Mouse (Mus musculus) E14TG2a.4 (cell line): ENCODE results near the gene Mcm2.

ENCODE experiments used
- H3K27me3 ChIP-seq: 2 replicates; pipeline ENCODE4 v1.6.1; 2014; ENCODE audit warnings: low read length, control low read depth; ENCODE audit not compliant: insufficient read depth
- H3K36me3 ChIP-seq: 2 replicates; pipeline ENCODE4 v1.6.1; 2014; ENCODE audit warnings: low read length, control low read depth; ENCODE audit not compliant: insufficient read depth
- H3K4me1 ChIP-seq: replicated peaks from 2 replicates; pipeline ENCODE4 v1.6.1; 2014; ENCODE audit warnings: low read depth, low read length, control low read depth
- H3K4me3 ChIP-seq: replicated peaks from 2 replicates; pipeline ENCODE4 v1.5.1; 2014; ENCODE audit warnings: mild to moderate bottlenecking, low read length
- H3K9me3 ChIP-seq: 2 replicates; pipeline ENCODE4 v1.6.1; 2014; ENCODE audit warnings: low read length, control low read depth
- CTCF ChIP-seq: conservative IDR thresholded peaks from 2 replicates; pipeline ENCODE4 v1.5.1; 2014; ENCODE audit warnings: low read length
- NANOG ChIP-seq: IDR thresholded peaks from 2 replicates; pipeline ENCODE4 v1.6.1; 2014; ENCODE audit warnings: borderline replicate concordance, low read length, mixed read lengths
- POU5F1 ChIP-seq: IDR thresholded peaks from 2 replicates; pipeline ENCODE4 v1.6.1; 2014; ENCODE audit warnings: low read length, borderline replicate concordance

The Mcm2 gene

GRCm38 (mm10) chr6:88890832-88891231 lies 7.7 kb downstream of the Mcm2 start:
- peaks cover 92% of the 10 kb centered on the region for H3K4me1 ChIP-seq
- TF ChIP-seq POU5F1 (no peak), NANOG (no peak), CTCF (no peak)
- H3K4me3 ChIP-seq = no peak overlapping the region
- H3K9me3 ChIP-seq = no peaks in the 10 kb centered on the region
- no peaks in the 10 kb centered on the region for H3K27me3 ChIP-seq
- peaks cover 100% of the 10 kb centered on the region for H3K36me3 ChIP-seq

GRCm38 (mm10) chr6:88889410-88890042 lies 9.1 kb downstream of the Mcm2 start:
- peaks cover 92% of the 10 kb centered on the region for H3K4me1 ChIP-seq
- no peaks in the 10 kb centered on the region for H3K9me3 ChIP-seq
- H3K36me3 ChIP-seq = peaks cover 100% of the 10 kb centered on the region
- H3K27me3 ChIP-seq = no peaks in the 10 kb centered on the region
- H3K4me3 ChIP-seq = no peak overlapping the region
- TF ChIP-seq CTCF = no peak

DNA sequence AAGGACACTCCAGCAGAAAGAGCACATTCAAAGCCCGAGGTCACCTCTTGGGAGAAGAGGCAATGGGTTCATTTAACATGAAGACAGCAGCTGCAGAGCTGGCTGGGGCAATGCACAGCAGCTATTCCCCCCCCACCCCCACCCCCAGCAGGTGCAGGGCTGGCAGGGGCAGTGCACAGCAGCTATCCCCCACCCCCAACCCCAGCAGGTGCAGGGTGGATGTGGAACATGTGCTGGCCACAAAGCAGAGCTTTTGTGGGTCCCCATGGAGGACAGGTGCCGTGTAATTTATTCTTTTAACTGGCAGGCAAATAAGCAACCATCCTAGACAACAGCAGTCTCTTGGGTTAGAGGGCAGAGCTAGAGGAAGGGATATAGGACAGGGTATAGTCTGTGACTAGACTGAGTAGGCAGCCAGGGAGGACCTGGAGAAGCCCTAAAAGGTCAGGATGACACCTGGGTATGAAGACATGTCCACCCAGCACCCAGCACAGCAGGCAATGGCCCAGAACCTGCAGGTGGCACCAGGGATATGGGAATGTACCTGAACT lies 12.1 kb downstream of the Mcm2 start:
- peaks cover 100% of the 10 kb centered on the region for H3K36me3 ChIP-seq
- peaks cover 90% of the 10 kb centered on the region for H3K4me1 ChIP-seq
- no peaks in the 10 kb centered on the region for H3K9me3 ChIP-seq
- H3K27me3 ChIP-seq = no peaks in the 10 kb centered on the region
- H3K4me3 ChIP-seq = no peak overlapping the region
- TF ChIP-seq POU5F1 (no peak), NANOG (no peak), CTCF (no peak)

GRCm38 (mm10) chr6:88885644-88886416 lies 12.8 kb downstream of the Mcm2 start:
- Histone ChIP-seq H3K27me3 (no peaks in the 10 kb centered on the region), H3K4me3 (no peak overlapping the region), H3K4me1 (peaks cover 83% of the 10 kb centered on the region), H3K9me3 (no peaks in the 10 kb centered on the region), H3K36me3 (peaks cover 99% of the 10 kb centered on the region)
- TF ChIP-seq POU5F1 (no peak), NANOG (no peak), CTCF (no peak)

- H3K27me3 ChIP-seq = no peaks in the 10 kb centered on the region
- 0 out of 2 replicates have a peak overlapping the region, but pooled peaks have one; percentile 37 for H3K4me3 ChIP-seq
- H3K9me3 ChIP-seq = no peaks in the 10 kb centered on the region
- TF ChIP-seq POU5F1 (no peak), NANOG (no peak), CTCF (no peak)
- H3K4me1 ChIP-seq = peaks cover 72% of the 10 kb centered on the region
- peaks cover 99% of the 10 kb centered on the region for H3K36me3 ChIP-seq
These were observed 13.9 kb downstream of the Mcm2 start for GRCm38 (mm10) chr6:88884690-88885089.

DNA sequence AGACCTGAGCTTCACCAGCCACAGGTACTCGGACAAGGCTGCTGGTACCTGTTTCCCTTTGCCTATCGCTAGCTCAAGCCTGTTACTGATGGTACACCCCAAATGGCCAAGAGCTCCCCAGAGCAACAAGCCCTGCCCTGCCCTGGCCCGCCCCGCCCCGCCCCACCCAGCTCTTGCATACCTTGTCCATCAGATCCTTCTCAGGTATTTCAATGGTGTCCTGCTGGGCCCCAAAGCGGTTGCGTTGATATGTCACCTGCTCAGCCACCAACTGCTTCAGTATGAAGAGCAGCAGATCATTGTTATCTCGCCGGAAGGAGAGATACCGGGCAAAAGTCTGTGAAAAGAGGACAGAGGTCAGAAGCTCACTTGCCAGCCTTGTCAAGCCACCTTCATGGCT lies 14.4 kb downstream of the Mcm2 start:
- H3K9me3 ChIP-seq = no peaks in the 10 kb centered on the region
- no peaks in the 10 kb centered on the region for H3K27me3 ChIP-seq
- TF ChIP-seq NANOG = no peak
- no peak for TF ChIP-seq CTCF
- no peak for TF ChIP-seq POU5F1
- peaks cover 70% of the 10 kb centered on the region for H3K4me1 ChIP-seq
- H3K4me3 ChIP-seq = 0 out of 2 replicates have a peak overlapping the region, but pooled peaks have one; percentile 37
- peaks cover 95% of the 10 kb centered on the region for H3K36me3 ChIP-seq

GRCm38 (mm10) chr6:88881334-88881733 lies 17.2 kb downstream of the Mcm2 start:
- Histone ChIP-seq H3K4me1 (peaks cover 46% of the 10 kb centered on the region), H3K4me3 (no peak overlapping the region), H3K9me3 (no peaks in the 10 kb centered on the region), H3K36me3 (peaks cover 77% of the 10 kb centered on the region), H3K27me3 (peaks cover 4% of the 10 kb centered on the region)
- no peak for TF ChIP-seq NANOG
- no peak for TF ChIP-seq CTCF
- TF ChIP-seq POU5F1 = no peak

DNA sequence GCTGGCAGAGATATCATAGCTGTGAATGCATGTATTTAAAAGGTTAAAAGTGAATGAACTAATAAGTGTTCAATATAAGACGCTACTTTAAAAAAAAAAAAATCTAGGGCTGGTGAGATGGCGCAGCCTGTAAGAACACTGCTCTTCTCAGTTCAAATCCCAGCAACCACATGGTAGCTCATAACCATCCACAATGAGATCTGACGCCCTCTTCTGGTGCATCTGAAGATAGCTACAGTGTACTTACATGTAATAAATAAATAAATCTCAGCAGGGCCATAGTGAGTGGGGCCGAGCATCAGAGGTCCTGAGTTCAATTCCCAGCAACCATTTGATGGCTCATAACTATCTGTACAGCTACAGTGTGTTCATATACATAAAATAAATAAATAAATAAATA lies 19.1 kb downstream of the Mcm2 start:
- TF ChIP-seq NANOG = no peak
- TF ChIP-seq CTCF = peak; percentile 25; the same call in 1 of the 2 replicates
- Histone ChIP-seq H3K4me1 (peaks cover 28% of the 10 kb centered on the region), H3K27me3 (peaks cover 19% of the 10 kb centered on the region), H3K36me3 (peaks cover 59% of the 10 kb centered on the region), H3K9me3 (0 out of 2 replicates have a peak, but pooled peaks cover 2% of the 10 kb centered on the region), H3K4me3 (no peak overlapping the region)
